Mouse (Mus musculus) adrenal gland, adult 2 months (tissue): Measurements from ENCODE around the gene Tmem101. TPM values are rescaled to one million over a fixed set of nuclear protein-coding genes. Genes with fewer than 3 reads are reported as not detected.
"Not testable (repeated sequence)": the region's sequence is repeated elsewhere in the genome, so short reads cannot be mapped to it uniquely, and the experiment has no call there.

ENCODE experiments used
- DNase-seq: peaks from one replicate; pipeline ENCODE4 v3.0.0; 2021
- long read RNA-seq: library from polyadenylated mRNA; stranded (forward); transcript quantifications from one replicate; pipeline ENCODE4 v2.0.0, GENCODE M21; 2021
- polyA plus RNA-seq: library from polyadenylated mRNA; depleted of rRNA; stranded (reverse); fragments of >200 nt; gene quantifications from 2 replicates; pipeline ENCODE4 v1.2.3, GENCODE M21; 2012; rRNA removed
- total RNA-seq, 2 experiments: library from RNA; stranded (reverse); gene quantifications; 2 replicates each; pipeline ENCODE4 v1.2.3; 2021

The Tmem101 gene
- total RNA-seq (10 to 100 TPM in 1 of 2 experiments, 1 to 10 TPM in 1; 7.9 to 16.5 TPM), polyA plus RNA-seq (23.9 and 26.8 TPM in 2 replicates)
- long read RNA-seq, transcript Tmem101-201 (4 exons, 1,574 nt): major isoform, 23 of 26 reads
- long read RNA-seq, partial matches to known transcripts: 0 of 26 reads
- long read RNA-seq, other reads (novel, unspliced or antisense): 3 of 26 reads

DNA sequence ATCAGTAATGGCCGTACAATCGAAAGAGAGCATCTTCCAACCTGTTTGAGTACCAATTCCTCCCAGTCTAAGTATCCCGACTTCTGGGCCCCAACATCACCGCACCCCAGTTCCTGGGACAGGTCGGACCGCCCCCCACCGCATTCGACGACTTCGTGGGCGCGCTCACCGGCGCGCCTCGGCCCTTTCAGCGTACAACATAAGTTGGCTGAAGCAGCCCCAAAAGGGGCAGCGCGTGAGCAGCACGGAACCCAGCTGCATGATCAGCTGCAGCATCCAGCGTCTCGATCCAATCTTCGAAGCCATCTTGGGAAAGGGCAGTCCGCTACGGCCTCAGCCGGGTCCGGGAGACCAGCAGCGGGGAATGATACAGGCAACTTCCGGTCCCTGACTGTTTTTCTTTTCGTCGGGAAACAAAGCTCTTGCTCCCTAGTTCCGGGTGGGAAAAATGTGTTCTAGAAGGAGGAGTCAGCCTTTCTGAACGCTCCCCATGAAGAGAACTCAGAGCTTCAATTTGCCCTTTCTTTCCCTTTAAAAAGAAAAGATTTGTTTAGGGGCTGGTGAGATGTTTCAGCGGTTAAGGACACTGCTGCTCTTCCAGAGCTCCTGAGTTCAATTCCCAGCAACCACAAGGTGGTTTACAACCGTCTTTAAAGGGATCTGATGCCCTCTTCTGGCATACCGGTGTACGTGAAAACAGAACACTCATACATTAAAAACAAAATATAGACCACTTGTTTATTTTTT lies at the start of gene Tmem101:
Gene Tmem101, minus strand, starts transcription at position 366 of the 747 bp plus-strand sequence.
- DNase-seq: peak; percentile 93

- DNase-seq: no peak
These were observed 45.2 kb upstream of the Tmem101 start for GRCm38 (mm10) chr11:102201408-102201821.

DNA sequence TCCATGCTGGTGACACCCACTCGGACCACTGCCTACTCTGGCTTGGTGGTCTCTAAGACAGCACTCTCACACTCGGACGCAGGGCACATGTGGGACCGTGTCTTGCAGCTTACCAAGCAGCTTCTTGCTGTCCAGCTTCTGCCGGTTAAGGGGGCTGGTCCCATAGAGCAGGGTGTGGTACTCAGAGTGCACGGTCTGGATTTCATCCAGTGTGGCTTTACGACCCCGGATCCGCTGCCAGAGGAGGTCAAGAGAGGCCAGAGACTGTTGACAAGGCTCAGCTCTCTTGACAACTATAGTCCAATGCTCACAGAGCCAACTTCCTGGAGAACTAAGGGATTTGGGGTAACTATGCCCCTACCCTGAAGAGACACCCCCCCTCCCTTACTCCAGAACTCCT lies 43.7 kb upstream of the Tmem101 start:
- DNase-seq: no peak

DNA sequence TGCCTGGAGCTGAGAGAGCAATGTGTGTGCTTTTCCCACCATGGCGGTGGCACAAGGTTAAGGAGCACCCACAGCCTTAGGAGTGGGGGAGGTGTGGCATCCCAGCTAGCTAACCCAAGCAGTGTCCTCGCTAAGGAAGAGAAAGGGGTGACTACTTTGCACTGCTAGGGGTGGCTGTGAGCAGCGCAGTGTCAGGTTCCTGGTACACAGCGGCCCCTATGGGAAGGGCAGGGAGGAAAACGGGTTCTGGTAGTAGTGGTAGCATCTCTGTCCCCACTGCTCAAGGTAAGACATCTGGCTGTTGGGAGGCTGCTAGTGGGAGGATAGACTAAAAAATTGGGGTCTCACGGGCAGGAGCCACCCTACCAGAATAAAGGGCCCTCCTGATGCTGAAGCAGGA lies 42.0 kb upstream of the Tmem101 start:
- no peak for DNase-seq

DNA sequence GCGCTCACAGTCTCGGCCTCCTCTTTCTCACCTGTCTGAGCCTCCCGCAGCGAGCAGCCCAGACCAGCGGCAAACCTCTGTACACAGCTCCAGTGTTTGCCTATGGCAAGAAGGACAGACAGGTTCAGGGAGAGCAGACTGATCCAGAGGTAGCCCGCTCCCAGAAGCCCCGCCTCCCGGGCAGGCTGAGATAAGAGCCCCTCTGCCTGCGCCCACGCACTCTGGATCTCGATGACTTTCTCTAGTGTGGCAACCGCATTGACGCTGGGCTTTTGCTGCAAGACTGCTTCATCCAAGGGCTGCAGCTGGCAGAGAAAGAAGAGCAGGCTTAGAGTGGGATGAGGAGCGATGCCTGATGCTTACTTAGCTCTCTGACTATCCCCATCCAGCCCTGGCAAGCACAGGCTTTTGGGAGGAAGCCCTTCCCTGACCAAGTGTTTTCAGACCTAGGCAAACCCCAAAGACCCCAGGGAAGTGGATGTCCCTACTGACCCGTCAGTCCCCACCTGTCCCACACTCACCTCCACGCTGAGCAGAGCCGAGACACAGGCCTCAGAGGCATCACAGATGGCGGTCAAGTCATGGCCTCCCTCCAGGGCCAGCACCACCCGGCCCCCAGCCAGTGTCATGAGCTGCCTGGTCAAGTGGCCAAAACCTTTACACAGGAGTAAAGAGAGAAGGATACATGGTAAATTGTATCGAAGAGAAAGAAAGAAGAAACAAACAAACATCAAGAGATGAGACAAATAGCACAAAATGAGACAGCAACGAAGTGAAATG lies 40.0 kb upstream of the Tmem101 start:
- DNase-seq: no peak

- DNase-seq: peak; percentile 84
These were observed 37.6 kb upstream of the Tmem101 start for GRCm38 (mm10) chr11:102193657-102194440.

GRCm38 (mm10) chr11:102190848-102191247 lies 34.6 kb upstream of the Tmem101 start:
- DNase-seq: no peak

GRCm38 (mm10) chr11:102189461-102190436 lies 33.5 kb upstream of the Tmem101 start, which contains the start of gene G6pc3:
TSS of gene G6pc3 (plus strand) at chr11:102189620.
- DNase-seq: peak; percentile 96

DNA sequence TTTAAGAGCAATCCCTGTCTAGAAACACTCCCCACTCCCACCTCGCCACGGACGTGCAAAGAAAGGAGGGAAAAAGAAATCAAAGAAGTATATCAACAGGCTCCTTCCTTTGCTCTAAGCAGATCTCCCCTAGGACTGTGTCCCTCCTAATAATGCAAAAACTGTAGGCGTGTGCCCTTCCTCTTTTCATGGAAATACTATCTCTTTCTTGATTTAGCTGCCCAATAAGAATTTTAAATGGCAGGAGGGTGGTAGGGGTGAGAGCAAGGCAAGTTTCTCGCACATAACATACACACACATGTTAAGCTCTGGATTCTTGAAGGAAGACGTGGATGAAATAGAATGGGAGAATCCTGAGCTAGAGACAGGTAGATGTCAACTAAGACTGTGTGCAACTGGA lies 32.8 kb upstream of the Tmem101 start:
- no peak for DNase-seq

DNA sequence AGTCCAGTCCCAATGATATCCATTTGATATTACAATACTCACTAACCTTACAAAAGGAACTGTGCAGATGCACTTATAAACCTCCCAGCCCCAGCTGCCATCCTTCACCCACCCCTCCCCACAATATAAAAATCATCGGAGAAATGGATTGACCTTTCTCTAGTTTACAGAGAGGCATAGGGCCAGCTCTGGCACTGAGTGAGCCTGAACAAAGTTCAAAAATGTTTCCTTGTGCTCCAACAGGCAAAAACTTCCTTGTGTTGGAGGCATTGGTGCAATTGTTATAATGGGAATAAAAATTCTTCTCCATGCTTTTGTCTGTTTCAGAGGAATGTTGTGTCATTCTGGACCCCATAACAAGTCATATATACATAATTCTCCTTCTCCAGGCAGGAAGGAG lies 30.0 kb upstream of the Tmem101 start:
- DNase-seq: no peak

GRCm38 (mm10) chr11:102185677-102186076 lies 29.5 kb upstream of the Tmem101 start:
- DNase-seq: no peak

DNA sequence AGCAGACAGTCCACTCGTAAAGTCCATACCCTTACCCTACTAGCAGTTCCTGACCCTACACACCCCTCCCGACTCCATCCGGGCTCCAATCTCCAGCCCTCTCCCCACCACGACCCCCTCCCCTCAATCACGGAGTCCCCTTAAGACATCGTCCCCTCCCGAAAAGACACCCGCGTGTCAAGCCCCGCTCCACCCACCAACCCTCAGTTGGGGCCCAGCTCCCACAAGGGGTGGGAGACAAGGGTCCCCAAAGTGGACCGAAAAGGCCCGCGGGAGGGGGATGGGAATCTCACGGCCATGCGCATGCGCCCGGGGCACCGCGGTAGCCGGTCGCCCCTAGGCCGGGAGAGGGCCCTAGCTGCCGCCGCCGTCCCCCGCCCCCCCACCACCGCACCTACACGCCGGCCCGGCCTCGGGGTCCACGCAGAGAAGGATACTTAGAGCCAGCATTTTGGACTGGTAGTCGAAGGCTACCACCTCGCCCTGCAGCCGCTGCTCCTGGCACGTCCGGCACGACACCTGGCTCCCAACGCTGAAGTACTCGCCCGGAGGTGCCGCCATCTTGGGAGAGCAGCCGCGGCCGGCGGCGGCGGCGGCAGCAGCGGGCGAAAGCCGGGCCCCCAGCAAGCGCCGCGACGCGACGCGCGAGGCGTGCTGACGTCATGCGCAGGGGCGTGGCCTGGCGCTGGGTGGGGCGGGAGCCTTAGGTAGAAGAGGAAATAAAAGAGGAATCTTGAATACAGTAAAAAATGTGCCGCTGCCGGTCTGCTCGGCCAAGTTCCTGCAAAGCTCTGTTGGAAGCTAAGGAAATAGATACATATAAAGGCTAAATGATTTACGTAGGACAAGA lies 28.7 kb upstream of the Tmem101 start, which contains the start of gene Lsm12:
Gene Lsm12, minus strand, starts transcription at position 651 of the 850 bp plus-strand sequence.
- DNase-seq: peak; percentile 98

GRCm38 (mm10) chr11:102184253-102184645 lies 28.0 kb upstream of the Tmem101 start:
- DNase-seq: no peak

DNA sequence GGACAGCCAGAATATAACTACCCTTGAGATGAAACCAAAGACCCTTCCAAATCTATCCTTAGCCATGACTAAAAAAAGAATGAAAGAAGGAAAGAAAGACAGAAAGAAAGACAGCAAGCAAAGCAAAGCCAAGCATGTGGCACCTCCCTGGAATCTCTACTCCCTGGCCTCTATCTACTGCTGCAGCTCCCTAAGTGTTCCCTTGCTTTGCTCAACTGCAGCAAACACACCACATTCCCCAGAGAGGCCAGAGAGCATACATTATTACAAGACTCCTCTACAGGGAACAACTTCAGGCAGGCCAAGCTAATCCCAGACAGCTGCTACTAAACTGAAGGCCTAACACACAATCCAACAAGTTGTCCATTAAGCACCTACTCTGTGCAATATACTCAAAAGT lies 23.6 kb upstream of the Tmem101 start:
- DNase-seq: no peak

GRCm38 (mm10) chr11:102168689-102169088 lies 12.5 kb upstream of the Tmem101 start:
- DNase-seq: no peak

GRCm38 (mm10) chr11:102167539-102167938 lies 11.3 kb upstream of the Tmem101 start:
- DNase-seq: no peak

DNA sequence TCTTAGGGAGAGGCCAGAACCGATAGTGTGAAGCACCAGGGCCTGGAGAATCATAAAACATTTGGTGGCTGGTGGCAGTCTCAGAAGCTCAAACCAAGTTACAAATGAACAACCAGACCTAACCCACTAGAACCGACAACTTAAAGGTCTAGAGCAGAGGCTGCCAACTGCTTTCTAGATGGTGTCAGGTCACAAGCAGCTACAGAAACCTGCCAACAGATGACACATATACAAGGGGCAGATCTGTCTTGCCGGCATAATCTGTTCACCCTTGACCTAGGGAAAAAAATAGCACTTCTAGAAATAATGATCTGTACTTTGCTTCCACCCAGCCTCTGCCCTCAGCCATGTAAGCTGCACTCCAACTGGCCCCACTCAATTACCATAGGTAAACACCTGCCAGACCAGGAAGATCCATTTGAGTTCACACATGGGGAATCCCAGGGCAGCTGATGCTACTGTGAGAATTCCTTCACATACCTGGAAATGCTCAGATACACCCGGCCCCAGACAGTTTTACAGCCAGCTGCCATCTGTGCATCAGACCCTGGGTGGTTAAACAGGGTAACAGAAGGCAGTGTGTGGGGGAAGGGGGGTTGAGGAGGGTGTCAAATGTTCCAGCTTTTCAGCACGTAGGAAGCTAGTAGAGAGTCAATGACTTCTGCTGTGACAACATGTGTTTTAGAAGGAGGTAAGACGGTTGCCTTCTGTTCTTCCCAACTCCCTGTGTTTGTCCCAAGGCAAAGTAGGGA lies 9.9 kb upstream of the Tmem101 start:
- DNase-seq: no peak

DNA sequence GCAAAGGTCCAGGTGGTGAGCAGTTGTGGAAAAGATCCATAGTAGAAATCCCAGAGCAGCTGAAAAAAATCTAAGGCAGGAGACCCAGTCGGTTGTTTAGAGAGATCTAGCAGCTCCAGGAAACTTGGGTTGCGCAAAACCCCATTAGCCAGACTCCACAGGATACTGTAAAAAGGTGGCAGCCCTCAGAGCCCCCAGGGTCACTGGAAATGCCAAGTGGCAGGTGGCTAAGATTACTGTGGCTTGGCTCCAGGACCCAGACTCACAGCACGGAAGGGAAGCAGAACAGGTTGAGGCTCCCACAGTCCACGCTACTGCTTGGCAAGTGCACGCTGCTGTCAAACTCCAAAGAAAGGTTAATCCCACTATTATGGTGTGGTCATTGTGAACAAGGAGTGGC lies 3.6 kb upstream of the Tmem101 start:
- DNase-seq: no peak

DNA sequence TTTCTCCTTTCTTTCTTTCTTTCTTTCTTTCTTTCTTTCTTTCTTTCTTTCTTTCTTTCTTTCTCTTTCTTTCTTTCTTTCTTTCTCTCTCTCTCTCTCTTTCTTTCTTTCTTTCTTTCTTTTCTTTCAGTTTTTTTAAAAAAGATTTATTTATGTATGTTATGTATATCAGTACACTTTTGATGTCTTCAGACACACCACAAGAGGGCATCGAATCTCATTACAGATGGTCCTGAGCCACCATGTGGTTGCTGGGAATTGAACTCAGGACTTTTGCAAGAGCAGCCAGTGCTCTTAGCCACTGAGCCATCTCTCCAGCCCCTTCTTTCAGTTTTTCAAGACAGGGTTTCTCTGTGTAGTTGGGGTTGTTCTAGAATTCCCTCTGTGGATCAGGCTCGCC lies 1.8 kb upstream of the Tmem101 start:
- not testable (repeated sequence) for DNase-seq
